Mouse (Mus musculus) MEL (cell line): Measurements from ENCODE around the gene Mecom. TPM values are rescaled to one million over a fixed set of nuclear protein-coding genes. Genes with fewer than 3 reads are reported as not detected.

Source experiments
- DNase-seq: peaks from one replicate; pipeline ENCODE4 v3.0.0; 2011; ENCODE audit warnings: low read depth, low spot score
- H3K27ac ChIP-seq: 2 replicates; pipeline ENCODE4 v1.5.1; 2012; ENCODE audit warnings: low read depth, mild to moderate bottlenecking, control low read depth, low read length, moderate library complexity; ENCODE audit not compliant: control insufficient read depth
- H3K27me3 ChIP-seq, 2 experiments: fragments of 150-350 bp in 1 of 2; sonication (generic) in 1 of 2; 2 replicates each; pipeline ENCODE4 v1.6.1; 2012; ENCODE audit warnings: low read length in 2 of 2, mild to moderate bottlenecking in 2 of 2, improper control_type of control experiment in 1 of 2, moderate library complexity in 1 of 2; ENCODE audit not compliant: insufficient read depth in 2 of 2, control insufficient read depth in 1 of 2
- H3K36me3 ChIP-seq, 2 experiments: 2 replicates each; pipeline ENCODE4 v1.6.1; 2012 to 2014; ENCODE audit warnings: low read length in 2 of 2, improper control_type of control experiment in 1 of 2, inconsistent platforms in 1 of 2, mild to moderate bottlenecking in 1 of 2; ENCODE audit not compliant: insufficient read depth in 2 of 2, control insufficient read depth in 1 of 2
- H3K4me1 ChIP-seq, 2 experiments: fragments of 150-350 bp in 1 of 2; sonication (generic) in 1 of 2; 2 replicates each; pipeline ENCODE4 v1.6.1; 2012; ENCODE audit warnings: low read length in 2 of 2, improper control_type of control experiment in 1 of 2, mild to moderate bottlenecking in 1 of 2; ENCODE audit not compliant: insufficient read depth in 2 of 2, control insufficient read depth in 1 of 2
- H3K4me3 ChIP-seq, 2 experiments: fragments of 150-350 bp in 1 of 2; sonication (generic) in 1 of 2; 2 replicates each; pipeline ENCODE4 v1.5.1; 2012; ENCODE audit warnings: low read depth in 2 of 2, low read length in 2 of 2, mild to moderate bottlenecking in 2 of 2, moderate library complexity in 2 of 2, control low read depth in 1 of 2, improper control_type of control experiment in 1 of 2; ENCODE audit not compliant: control insufficient read depth in 1 of 2, insufficient read depth in 1 of 2
- H3K79me2 ChIP-seq: 2 replicates; pipeline ENCODE4 v1.6.1; 2012; ENCODE audit warnings: mild to moderate bottlenecking, low read length, moderate library complexity; ENCODE audit not compliant: control insufficient read depth, poor library complexity, insufficient read depth
- H3K9ac ChIP-seq: 2 replicates; pipeline ENCODE4 v1.6.1; 2012; ENCODE audit warnings: low read depth, mild to moderate bottlenecking, control low read depth, low read length, moderate library complexity; ENCODE audit not compliant: control insufficient read depth, poor library complexity, severe bottlenecking
- H3K9me3 ChIP-seq: fragments of 150-350 bp; sonication (generic); replicated peaks from 2 replicates; pipeline ENCODE4 v1.6.1; 2012; ENCODE audit warnings: mild to moderate bottlenecking, low read length, improper control_type of control experiment, moderate library complexity; ENCODE audit not compliant: insufficient read depth
- BHLHE40 ChIP-seq: IDR thresholded peaks from 2 replicates; pipeline ENCODE4 v1.6.1; 2012; ENCODE audit warnings: low read depth, mild to moderate bottlenecking, inconsistent platforms, low read length, improper control_type of control experiment, borderline replicate concordance
- CHD1 ChIP-seq: IDR thresholded peaks from 2 replicates; pipeline ENCODE4 v1.6.1; 2012; ENCODE audit warnings: low read depth, mild to moderate bottlenecking, inconsistent platforms, low read length, improper control_type of control experiment
- CHD2 ChIP-seq: IDR thresholded peaks from 2 replicates; pipeline ENCODE4 v1.6.1; 2011; ENCODE audit warnings: low read length, improper control_type of control experiment
- CTCF ChIP-seq, 3 experiments: IDR thresholded peaks in 2 of 3; conservative IDR thresholded peaks in 1 of 3; 2 replicates each; pipeline ENCODE4 v1.5.1; 2011 to 2012; ENCODE audit warnings: low read length in 3 of 3, low read depth in 2 of 3, mild to moderate bottlenecking in 2 of 3, improper control_type of control experiment in 1 of 3, inconsistent platforms in 1 of 3, mixed read lengths in 1 of 3, moderate library complexity in 1 of 3; ENCODE audit not compliant: control insufficient read depth in 1 of 3, insufficient read depth in 1 of 3, poor library complexity in 1 of 3, severe bottlenecking in 1 of 3
- E2F4 ChIP-seq: IDR thresholded peaks from 2 replicates; pipeline ENCODE4 v1.6.1; 2011; ENCODE audit warnings: low read depth, low read length, improper control_type of control experiment, borderline replicate concordance
- ELF1 ChIP-seq: IDR thresholded peaks from 2 replicates; pipeline ENCODE4 v1.6.1; 2014; ENCODE audit warnings: low read depth, mild to moderate bottlenecking, inconsistent platforms, low read length, improper control_type of control experiment, moderate library complexity
- ETS1 ChIP-seq: IDR thresholded peaks from 2 replicates; pipeline ENCODE4 v1.6.1; 2012; ENCODE audit warnings: low read depth, mild to moderate bottlenecking, inconsistent platforms, low read length, improper control_type of control experiment, moderate library complexity
- GATA1 ChIP-seq: IDR thresholded peaks from 2 replicates; pipeline ENCODE4 v1.6.1; 2011; ENCODE audit warnings: low read depth, low read length, improper control_type of control experiment
- JUND ChIP-seq: IDR thresholded peaks from 2 replicates; pipeline ENCODE4 v1.6.1; 2011; ENCODE audit warnings: low read depth, mild to moderate bottlenecking, improper control_type of control experiment, low read length
- MAX ChIP-seq: IDR thresholded peaks from 2 replicates; pipeline ENCODE4 v1.6.1; 2011; ENCODE audit warnings: low read length, improper control_type of control experiment
- MAZ ChIP-seq: IDR thresholded peaks from 2 replicates; pipeline ENCODE4 v1.6.1; 2012; ENCODE audit warnings: low read depth, mild to moderate bottlenecking, inconsistent platforms, low read length, improper control_type of control experiment
- MEF2A ChIP-seq: IDR thresholded peaks from 2 replicates; pipeline ENCODE4 v1.6.1; 2014; ENCODE audit warnings: low read depth, mild to moderate bottlenecking, inconsistent platforms, low read length, improper control_type of control experiment; ENCODE audit not compliant: poor library complexity, insufficient replicate concordance, severe bottlenecking; ENCODE audit errors: extremely low read depth
- MXI1 ChIP-seq: IDR thresholded peaks from 2 replicates; pipeline ENCODE4 v1.6.1; 2011; ENCODE audit warnings: mild to moderate bottlenecking, low read depth, low read length, improper control_type of control experiment
- MYB ChIP-seq: IDR thresholded peaks from 2 replicates; pipeline ENCODE4 v1.6.1; 2011; ENCODE audit warnings: mild to moderate bottlenecking, low read depth, low read length, improper control_type of control experiment
- NELFE ChIP-seq: IDR thresholded peaks from 2 replicates; pipeline ENCODE4 v1.6.1; 2011; ENCODE audit warnings: low read depth, low read length, improper control_type of control experiment
- NRF1 ChIP-seq: IDR thresholded peaks from 2 replicates; pipeline ENCODE4 v1.6.1; 2014; ENCODE audit warnings: low read depth, mild to moderate bottlenecking, inconsistent platforms, low read length, improper control_type of control experiment, moderate library complexity; ENCODE audit not compliant: poor library complexity, insufficient read depth, severe bottlenecking
- POLR2AphosphoS2 ChIP-seq: IDR thresholded peaks from 2 replicates; pipeline ENCODE4 v1.6.1; 2011; ENCODE audit warnings: low read length, improper control_type of control experiment
- RAD21 ChIP-seq: IDR thresholded peaks from 2 replicates; pipeline ENCODE4 v1.6.1; 2011; ENCODE audit warnings: mild to moderate bottlenecking, low read depth, low read length, improper control_type of control experiment
- SIN3A ChIP-seq: IDR thresholded peaks from 2 replicates; pipeline ENCODE4 v1.6.1; 2012; ENCODE audit warnings: low read length, improper control_type of control experiment, inconsistent platforms
- SMC3 ChIP-seq: IDR thresholded peaks from 2 replicates; pipeline ENCODE4 v1.6.1; 2011; ENCODE audit warnings: low read depth, low read length, improper control_type of control experiment
- TBP ChIP-seq: IDR thresholded peaks from 2 replicates; pipeline ENCODE4 v1.8.0; 2011; ENCODE audit warnings: low read depth, low read length, improper control_type of control experiment
- USF1 ChIP-seq: IDR thresholded peaks from 2 replicates; pipeline ENCODE4 v1.6.1; 2014; ENCODE audit warnings: low read depth, mild to moderate bottlenecking, inconsistent platforms, low read length, improper control_type of control experiment, moderate library complexity
- ZKSCAN1 ChIP-seq: IDR thresholded peaks from 2 replicates; pipeline ENCODE4 v1.6.1; 2012; ENCODE audit warnings: low read depth, mild to moderate bottlenecking, inconsistent platforms, low read length, improper control_type of control experiment, moderate library complexity
- ZMIZ1 ChIP-seq: IDR thresholded peaks from 2 replicates; pipeline ENCODE4 v1.6.1; 2012; ENCODE audit warnings: low read depth, mild to moderate bottlenecking, inconsistent platforms, low read length, improper control_type of control experiment, moderate library complexity
- polyA plus RNA-seq, 2 experiments: library from polyadenylated mRNA; stranded (reverse) in 1 of 2; unstranded in 1 of 2; fragments of >175 nt in 1 of 2; fragments of >200 nt in 1 of 2; gene quantifications; 2 replicates each; pipeline versions ENCODE4 v1.2.1 to v1.2.4; 2012; ENCODE audit warnings: low replicate concordance in 2 of 2, low read depth in 1 of 2; ENCODE audit not compliant: insufficient read length in 2 of 2, insufficient read depth in 1 of 2, missing spikeins in 1 of 2
- total RNA-seq: library from RNA; depleted of rRNA; stranded (reverse); fragments of 300-350 nt; gene quantifications from 2 replicates; pipeline ENCODE4 v1.2.3, GENCODE M21; 2012

The Mecom gene
- total and polyA plus RNA-seq, 3 experiments: 0.04 TPM; not detected in 2

DNA sequence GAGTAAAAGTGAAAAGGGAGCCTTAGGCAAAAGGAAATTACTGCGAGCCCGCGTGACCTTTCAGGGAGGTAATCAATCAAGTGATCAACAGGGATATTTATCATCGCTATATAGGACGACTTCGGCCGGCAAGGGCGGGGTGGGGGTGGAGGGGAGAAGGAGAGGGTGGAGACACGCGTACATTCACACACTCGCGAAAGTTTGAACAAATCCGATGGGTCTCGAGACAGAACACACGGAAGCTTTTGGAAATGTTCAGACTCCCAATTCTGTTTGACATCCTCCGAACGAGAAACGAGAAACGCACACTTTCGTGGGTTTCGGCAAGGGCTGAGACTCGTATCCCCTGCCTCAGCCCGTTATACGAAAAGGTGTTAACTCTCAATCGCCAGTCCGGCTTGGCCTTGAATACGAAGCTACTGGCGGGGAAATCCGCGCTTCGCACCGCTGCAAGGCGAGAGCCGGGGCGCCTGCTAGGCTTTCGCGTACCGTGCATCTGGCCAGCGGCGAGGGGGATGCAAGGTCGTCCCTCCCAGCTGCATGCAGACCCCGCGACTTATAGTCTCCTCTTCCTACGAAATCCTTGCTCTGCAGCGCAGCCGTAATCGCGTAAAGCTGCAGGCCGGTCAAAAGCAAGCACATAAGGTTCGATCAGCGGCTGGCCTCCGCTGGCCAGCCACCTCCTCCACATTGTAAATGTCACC lies 33.6 kb downstream of the Mecom start:
- no peak overlapping the region for H3K9ac ChIP-seq
- H3K4me1 ChIP-seq: no peaks in the 10 kb centered on the region
- H3K4me3 ChIP-seq: no peak overlapping the region
- H3K79me2 ChIP-seq: no peaks in the 10 kb centered on the region
- no peak for DNase-seq
- no peaks in the 10 kb centered on the region for H3K9me3 ChIP-seq
- no peaks in the 10 kb centered on the region for H3K36me3 ChIP-seq
- H3K27ac ChIP-seq: no peak overlapping the region
- H3K27me3 ChIP-seq: no peaks in the 10 kb centered on the region
- TF ChIP-seq E2F4: no peak
- TF ChIP-seq ZMIZ1: no peak
- TF ChIP-seq CTCF (IDR thresholded peaks at IDR 0.05 in 2 of 3, conservative IDR thresholded peaks at IDR 0.05 in 1 of 3; ENCODE audit: control insufficient read depth in 1 of 3, insufficient read depth in 1 of 3, low read depth in 2 of 3, low read length in 3 of 3, poor library complexity in 1 of 3, severe bottlenecking in 1 of 3): no peak
- no peak for TF ChIP-seq RAD21
- TF ChIP-seq NRF1: no peak
- TF ChIP-seq MXI1: no peak
- TF ChIP-seq USF1: no peak
- TF ChIP-seq SIN3A: no peak
- TF ChIP-seq MYB: no peak

DNA sequence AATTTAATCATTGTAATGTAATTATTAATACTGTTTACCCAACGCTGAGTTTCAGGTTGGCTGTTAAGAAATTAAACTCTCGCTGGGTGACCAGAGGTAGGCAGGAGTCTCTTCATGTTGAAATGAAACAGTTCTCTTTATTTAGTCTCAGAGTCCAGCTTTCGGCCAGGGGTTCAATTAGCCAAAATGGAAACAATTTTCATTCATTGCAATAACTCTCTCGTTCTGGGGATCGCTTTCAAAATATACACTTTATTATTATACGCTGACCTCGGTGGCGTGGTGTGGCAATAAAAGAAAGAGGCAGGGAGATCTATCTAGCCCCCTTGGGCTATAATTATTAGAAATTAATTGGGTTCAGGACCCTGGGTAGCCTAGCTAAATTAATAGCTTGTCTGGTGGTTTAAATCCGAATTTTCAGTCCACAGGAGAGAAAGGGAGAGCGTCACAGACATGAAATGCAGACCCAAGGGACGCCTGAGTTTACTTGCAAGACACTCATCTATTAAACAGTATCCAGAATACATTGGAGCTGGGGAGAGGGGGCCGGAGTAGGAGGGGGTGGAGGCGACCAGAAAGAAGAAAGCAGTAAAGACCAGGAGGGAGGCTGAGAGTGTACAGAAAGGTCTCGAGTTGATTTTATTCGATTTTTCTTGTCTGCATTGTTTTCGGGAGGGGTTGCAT lies 34.4 kb downstream of the Mecom start:
- Histone ChIP-seq H3K27ac (no peak overlapping the region), H3K27me3 (no peaks in the 10 kb centered on the region), H3K9ac (no peak overlapping the region), H3K4me3 (no peak overlapping the region), H3K36me3 (no peaks in the 10 kb centered on the region)
- no peak for DNase-seq
- TF ChIP-seq NRF1 (no peak), MAX (no peak), NELFE (no peak), ETS1 (no peak), MAZ (no peak), JUND (no peak), BHLHE40 (no peak), E2F4 (no peak), CHD1 (no peak), ELF1 (no peak), TBP (no peak), ZKSCAN1 (no peak), CHD2 (no peak), GATA1 (no peak), SMC3 (no peak), POLR2AphosphoS2 (no peak), MEF2A (no peak), MYB (no peak)
- TF ChIP-seq, all 39 proteins: peak for 0
- H3K79me2 ChIP-seq: no peaks in the 10 kb centered on the region
- no peaks in the 10 kb centered on the region for H3K4me1 ChIP-seq
- H3K9me3 ChIP-seq: no peaks in the 10 kb centered on the region
